Mouse (Mus musculus) bone marrow, adult 2 months (tissue): ENCODE data around the gene Rbl1.

ENCODE experiments used
- CTCF ChIP-seq: fragments of 200-500 bp; IDR thresholded peaks from 2 replicates; pipeline ENCODE4 v1.5.1; 2011; ENCODE audit warnings: low read length, control low read depth; ENCODE audit not compliant: control insufficient read depth, insufficient read depth
- POLR2A ChIP-seq: fragments of 200-500 bp; IDR thresholded peaks from 2 replicates; pipeline ENCODE4 v1.6.1; 2011; ENCODE audit warnings: low read depth, mild to moderate bottlenecking, control low read depth, low read length, borderline replicate concordance; ENCODE audit not compliant: control insufficient read depth

DNA sequence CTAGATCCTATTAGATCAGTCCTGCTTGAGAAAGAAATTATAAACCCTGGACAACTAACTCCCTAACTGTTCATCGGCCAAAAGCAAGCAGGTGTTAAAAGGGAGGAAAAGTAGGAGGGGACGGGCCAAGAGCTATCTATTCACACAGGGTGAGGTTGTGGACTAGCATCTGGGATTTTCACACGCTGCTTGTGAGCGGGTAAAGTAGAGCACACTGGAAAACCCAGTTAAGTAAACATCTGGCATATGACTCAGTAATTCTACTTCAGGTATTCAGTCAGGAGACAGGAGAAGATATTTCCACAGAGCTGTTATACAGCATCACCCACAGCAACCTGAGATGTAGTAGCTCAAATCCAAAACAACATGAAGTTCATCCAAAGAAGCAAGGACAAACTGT, 85.8 kb downstream of the Rbl1 start:
- TF ChIP-seq CTCF (no peak), POLR2A (no peak)
